Mouse (Mus musculus) cerebellum, postnatal 36 days (tissue): ENCODE data around the gene Snx18.

Source experiments
- DNase-seq, 2 experiments: peaks; one replicate each; pipeline ENCODE4 v3.0.0; 2021 to 2022; ENCODE audit warnings: mixed read lengths in 2 of 2

Snx18 gene

DNA sequence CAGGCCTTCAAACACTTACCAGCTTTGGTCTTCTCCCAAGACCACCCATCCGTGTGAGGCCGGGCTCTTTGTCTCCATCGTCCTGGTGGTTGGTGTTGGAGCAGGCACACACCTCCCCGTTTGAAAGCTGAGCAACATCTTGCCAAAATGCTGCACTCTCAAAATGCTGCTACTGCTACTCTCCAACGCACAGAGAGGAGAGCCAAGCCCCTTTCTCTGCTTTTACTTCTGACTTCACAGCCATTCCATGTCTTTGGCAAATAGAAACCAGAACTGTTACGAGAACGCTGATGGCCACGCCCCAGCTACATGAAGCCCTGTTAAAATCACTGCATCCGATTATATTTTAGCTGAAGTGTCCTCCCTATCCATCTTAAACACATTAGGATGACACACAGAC, 58.7 kb downstream of the Snx18 start:
- no peak for DNase-seq

DNA sequence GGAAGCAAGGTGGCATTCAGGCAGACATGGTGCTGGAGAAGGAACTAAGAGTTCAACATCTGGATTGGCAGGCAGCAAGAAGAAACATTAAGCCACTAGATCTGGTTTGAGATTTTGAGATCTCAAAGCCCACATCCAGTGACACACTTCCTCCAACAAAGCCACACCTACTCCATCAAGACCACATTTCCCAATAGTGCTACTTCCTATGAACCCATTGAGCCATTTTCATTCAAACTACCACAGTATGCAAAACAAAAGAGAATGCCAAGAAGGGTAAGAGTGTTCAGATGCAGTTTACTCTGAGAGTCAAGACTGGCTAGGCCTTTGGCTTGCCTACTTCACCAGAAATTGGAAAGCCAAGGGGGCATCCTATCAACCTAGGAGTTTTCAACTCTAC, 61.8 kb downstream of the Snx18 start:
- DNase-seq = no peak

DNA sequence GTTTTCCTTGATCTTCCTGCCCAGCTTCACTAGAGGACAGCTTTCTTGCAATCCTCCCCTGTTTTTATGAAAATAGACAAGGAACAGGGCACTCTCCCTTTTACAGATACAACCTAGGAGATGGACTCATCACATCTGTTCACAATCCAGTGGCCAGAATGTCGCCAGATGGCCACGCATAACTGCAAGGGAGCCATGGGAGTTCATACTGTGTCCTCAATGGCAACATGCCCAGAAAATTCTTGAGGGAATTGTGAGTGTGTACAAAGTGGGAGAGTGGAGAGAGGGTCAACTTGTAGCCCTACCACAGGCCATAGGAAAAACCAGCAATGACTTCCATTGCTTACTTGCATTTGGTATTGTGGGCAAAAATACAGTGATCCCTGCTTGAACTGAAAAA, 63.1 kb downstream of the Snx18 start:
- DNase-seq = no peak

DNA sequence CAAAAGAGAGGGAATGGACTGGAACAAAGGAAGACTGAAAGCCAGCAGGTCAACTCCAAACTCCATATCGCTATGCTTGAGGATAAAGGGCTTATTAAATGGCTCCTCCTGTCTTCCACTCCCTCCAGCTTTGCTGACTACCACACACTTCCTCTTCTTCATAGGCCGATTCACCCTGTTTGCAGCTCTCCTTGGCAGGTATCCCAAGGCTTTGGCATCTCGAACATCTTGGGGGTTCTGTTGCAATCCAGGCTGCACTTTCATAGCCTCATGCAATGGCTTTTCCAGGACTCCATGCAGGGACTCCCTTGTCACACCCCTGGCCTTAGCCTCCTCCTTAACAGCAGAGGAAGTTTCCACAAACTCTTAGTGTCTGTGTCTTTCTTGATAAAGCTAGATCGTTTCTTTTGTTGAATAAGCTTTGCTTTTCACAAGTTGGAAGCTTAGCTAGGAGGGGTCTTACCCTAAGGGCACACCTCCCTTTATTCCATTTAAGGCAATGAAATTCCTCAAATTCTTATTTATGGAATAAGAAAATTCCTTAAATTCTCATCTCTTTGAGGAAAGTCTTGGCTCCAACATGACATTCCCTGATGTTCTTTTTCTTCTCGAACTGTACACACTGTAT, 64.6 kb downstream of the Snx18 start:
- DNase-seq = no peak

DNA sequence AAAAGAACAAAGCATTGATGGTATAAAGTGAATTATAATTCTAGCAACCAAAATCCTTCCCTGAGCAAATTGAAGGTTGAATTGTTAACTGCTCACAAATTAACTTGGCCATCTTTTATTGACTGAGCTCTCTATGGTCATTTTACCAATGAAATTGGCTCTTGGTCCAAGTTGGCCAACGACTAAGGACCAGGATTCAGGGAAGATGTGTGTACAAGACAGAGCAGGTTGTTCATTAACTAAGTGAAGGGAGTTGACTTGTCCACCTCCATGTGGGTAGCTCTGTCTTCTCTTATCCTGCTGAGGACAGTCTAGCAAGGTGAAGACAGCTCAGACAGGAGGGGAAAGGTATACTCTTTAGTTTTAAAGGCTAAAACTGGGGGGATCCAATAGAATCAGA, 66.0 kb downstream of the Snx18 start:
- no peak for DNase-seq

DNA sequence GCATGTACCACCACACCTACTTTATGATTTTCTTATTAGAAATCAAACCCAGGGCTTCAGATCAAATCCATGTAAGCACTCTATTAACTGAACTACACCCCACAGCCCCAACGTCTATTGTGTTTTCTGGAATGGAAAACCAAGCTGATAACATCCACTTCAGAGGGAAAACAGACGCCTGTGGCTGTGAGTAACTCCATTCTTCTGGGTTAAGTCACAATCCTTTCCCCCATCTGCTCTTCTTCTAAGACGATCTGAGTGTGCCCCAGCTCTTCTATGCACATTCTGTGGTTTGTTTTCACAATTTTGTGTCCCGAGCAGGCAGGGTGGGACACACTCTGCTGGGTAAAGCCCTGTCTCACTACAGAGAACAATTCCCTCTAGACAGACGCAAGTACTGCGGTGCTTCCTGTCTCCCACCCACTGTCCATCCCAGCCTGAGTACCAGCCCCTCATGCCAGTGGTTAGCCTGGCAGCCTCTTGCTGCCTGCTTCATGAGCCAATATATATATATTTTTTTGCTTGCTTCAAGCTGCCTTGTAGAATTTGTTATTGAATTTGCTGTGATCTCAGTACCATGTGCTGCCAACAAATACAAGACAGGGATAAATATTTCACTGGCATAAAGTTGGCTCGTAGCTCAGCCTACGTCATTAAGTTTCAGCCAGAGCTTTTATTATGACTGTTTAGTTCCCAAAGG, 67.3 kb downstream of the Snx18 start:
- no peak for DNase-seq

DNA sequence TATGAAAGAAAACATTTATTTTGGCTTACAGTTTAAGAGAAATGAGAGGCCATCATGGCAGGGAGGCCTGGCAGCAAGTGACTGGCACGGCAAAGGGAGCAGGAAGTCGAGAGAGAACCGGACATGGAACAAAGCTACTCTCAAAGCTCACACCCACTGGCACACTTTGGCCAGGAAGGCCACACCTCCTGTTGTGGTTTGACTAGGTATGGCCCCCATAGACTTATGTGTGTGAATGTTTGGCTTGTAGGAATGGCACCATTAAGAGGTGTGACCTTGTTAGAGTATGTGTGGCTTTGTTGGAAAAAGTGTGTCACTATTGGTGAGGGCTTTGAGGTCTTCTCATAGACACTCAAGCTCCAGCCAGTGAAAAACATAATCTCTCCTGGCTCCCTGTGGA, 69.3 kb downstream of the Snx18 start:
- no peak for DNase-seq

DNA sequence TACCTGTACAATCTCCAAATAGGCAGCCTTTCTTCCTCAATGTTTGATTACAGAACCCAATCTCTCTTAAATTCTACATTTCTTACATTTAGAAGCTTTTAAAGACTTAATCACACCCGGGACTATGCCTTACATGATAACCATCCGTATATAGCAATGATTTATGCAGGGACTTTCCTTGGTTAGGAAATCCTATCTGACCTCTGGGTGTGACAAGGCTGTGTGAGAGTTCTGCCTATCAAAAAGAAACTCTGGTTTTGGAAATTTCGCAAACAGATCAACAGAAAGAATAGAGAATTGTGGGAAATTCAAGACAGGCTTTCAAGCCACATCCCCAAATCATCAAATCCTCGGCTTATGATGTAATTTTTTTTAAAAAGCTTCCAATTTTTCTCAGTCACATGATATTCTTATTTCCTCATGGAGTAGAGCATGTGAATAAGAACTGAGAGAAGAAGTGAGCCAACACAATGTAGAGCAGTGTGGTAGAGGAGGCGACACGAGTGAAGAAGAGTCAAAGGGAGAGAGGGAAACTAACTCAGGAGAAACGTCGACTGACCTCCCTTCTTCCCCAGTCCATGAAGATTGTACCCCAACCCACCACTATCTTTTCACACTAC, 70.4 kb downstream of the Snx18 start:
- no peak for DNase-seq

DNA sequence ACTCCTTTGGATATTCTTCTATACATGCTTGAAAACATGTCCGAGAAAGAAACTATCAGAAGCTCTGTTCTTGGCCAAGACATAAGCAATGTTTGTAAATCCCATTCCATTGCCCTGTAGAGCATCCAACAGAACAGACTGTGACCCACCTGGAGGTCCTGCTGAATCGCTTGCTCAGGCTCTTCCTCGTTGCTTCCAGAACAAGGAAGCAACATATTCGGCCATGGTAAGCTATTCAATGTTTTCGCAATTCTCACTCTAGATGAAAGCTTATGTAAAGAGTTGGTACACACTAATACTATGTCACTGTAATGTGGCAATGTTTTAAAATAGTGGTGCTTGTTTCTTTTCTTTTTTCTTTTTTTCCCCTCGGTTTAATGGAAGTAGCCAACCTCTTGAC, 76.0 kb downstream of the Snx18 start:
- peak; percentile 56 to 61 for DNase-seq
